Mouse (Mus musculus) megakaryocyte, embryonic 14.5 days (primary cell): ENCODE measurements at regions not wholly inside any gene's neighbourhood (a gene's known extent, or its start where the extent isn't known, plus 50 kb on each side); places are given as distances from the start of the nearest gene placed in this dataset.

Experiments
- FLI1 ChIP-seq: IDR thresholded peaks from 2 replicates; pipeline ENCODE4 v1.6.1; 2012; ENCODE audit warnings: low read length, inconsistent platforms, mixed read lengths
- GATA1 ChIP-seq: IDR thresholded peaks from 3 replicates; pipeline ENCODE4 v1.6.1; 2012; ENCODE audit warnings: mixed read lengths, low read length, inconsistent platforms, borderline replicate concordance

DNA sequence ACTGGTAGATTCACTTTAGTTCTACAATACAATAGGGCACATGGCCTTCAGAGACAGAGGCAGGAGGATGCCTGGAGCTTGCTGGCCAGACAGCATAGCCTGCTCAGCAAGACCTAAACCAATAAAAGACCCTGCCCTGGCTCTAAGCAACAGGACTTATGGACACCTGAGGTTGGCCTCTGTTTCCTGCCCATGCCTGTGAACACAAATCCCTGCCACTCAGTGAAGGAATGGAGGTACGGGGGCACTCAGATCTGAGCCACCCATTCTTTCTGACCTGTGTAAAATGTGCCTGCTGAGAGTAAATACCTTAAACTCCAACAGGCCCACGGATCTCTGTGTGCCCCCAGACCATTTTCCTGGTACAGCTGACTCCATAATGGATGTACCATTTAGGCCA lies 177.1 kb downstream of the Diras2 start:
- TF ChIP-seq GATA1 (no peak), FLI1 (no peak)
